Mouse (Mus musculus): ENCODE data around the gene Bckdha. TPM values are rescaled to one million over a fixed set of nuclear protein-coding genes. Genes with fewer than 3 reads are reported as not detected.
A peak's percentile ranks its signal among the peaks of the same experiment; 100 is the strongest.

Gene Bckdha
- total and polyA plus RNA-seq, 3 experiments: 27.0 to 33.1 TPM; not detected in 1

- H3K4me1 ChIP-seq (ENCODE audit: control insufficient read depth in 1 of 2, insufficient read depth in 2 of 2, low read length in 2 of 2): peaks cover 7 to 43% of the 10 kb centered on the region in 2 experiments
- peak; percentile 56 for DNase-seq (ENCODE audit: low read depth, low spot score)
- peak overlapping the region; percentile 80 to 97 for H3K4me3 ChIP-seq (ENCODE audit: control insufficient read depth in 1 of 2, insufficient read depth in 1 of 2, low read depth in 2 of 2, low read length in 2 of 2)
- no peak for TF ChIP-seq MYB (IDR thresholded peaks at IDR 0.05; ENCODE audit: low read depth, low read length)
- peak in 1 of 2 experiments; percentile 36; a peak in 1 of 4 replicates for TF ChIP-seq POLR2A (IDR thresholded peaks at IDR 0.05; ENCODE audit: control insufficient read depth in 1 of 2, insufficient read depth in 1 of 2, low read depth in 1 of 2, low read length in 2 of 2, poor library complexity in 1 of 2)
- TF ChIP-seq CTCF (IDR thresholded peaks at IDR 0.05 in 2 of 3, conservative IDR thresholded peaks at IDR 0.05 in 1 of 3; ENCODE audit: control insufficient read depth in 1 of 3, insufficient read depth in 1 of 3, low read depth in 2 of 3, low read length in 3 of 3, poor library complexity in 1 of 3, severe bottlenecking in 1 of 3): peak in 1 of 3 experiments; percentile 66; a peak in 3 of 6 replicates
- no peak for TF ChIP-seq TAL1 (IDR thresholded peaks at IDR 0.05; ENCODE audit: low read length)
- no peak for TF ChIP-seq ZKSCAN1 (IDR thresholded peaks at IDR 0.05; ENCODE audit: low read depth, low read length)
- TF ChIP-seq UBTF (IDR thresholded peaks at IDR 0.05; ENCODE audit: borderline replicate concordance, insufficient read depth, low read depth, low read length): 0 out of 2 replicates have a peak, but pooled peaks have one; percentile 46
- no peak for TF ChIP-seq ELF1 (IDR thresholded peaks at IDR 0.05; ENCODE audit: low read depth, low read length)
- peak overlapping the region; percentile 98 for H3K27ac ChIP-seq (ENCODE audit: control insufficient read depth, low read depth, low read length)
- H3K79me2 ChIP-seq (ENCODE audit: control insufficient read depth, insufficient read depth, low read length, poor library complexity): peaks cover 76% of the 10 kb centered on the region
- no peaks in the 10 kb centered on the region for H3K27me3 ChIP-seq (ENCODE audit: control insufficient read depth in 1 of 2, insufficient read depth in 2 of 2, low read length in 2 of 2)
- H3K9ac ChIP-seq (ENCODE audit: control insufficient read depth, low read depth, low read length, poor library complexity, severe bottlenecking): peak overlapping the region; percentile 99
- H3K9me3 ChIP-seq (replicated peaks; ENCODE audit: insufficient read depth, low read length): no peaks in the 10 kb centered on the region
- peaks cover 4 to 43% of the 10 kb centered on the region in 2 experiments for H3K36me3 ChIP-seq (ENCODE audit: control insufficient read depth in 1 of 2, insufficient read depth in 2 of 2, low read length in 2 of 2)
Measured at GRCm38 (mm10) chr7:25687811-25688401, 29.1 kb upstream of the Bckdha start.

DNA sequence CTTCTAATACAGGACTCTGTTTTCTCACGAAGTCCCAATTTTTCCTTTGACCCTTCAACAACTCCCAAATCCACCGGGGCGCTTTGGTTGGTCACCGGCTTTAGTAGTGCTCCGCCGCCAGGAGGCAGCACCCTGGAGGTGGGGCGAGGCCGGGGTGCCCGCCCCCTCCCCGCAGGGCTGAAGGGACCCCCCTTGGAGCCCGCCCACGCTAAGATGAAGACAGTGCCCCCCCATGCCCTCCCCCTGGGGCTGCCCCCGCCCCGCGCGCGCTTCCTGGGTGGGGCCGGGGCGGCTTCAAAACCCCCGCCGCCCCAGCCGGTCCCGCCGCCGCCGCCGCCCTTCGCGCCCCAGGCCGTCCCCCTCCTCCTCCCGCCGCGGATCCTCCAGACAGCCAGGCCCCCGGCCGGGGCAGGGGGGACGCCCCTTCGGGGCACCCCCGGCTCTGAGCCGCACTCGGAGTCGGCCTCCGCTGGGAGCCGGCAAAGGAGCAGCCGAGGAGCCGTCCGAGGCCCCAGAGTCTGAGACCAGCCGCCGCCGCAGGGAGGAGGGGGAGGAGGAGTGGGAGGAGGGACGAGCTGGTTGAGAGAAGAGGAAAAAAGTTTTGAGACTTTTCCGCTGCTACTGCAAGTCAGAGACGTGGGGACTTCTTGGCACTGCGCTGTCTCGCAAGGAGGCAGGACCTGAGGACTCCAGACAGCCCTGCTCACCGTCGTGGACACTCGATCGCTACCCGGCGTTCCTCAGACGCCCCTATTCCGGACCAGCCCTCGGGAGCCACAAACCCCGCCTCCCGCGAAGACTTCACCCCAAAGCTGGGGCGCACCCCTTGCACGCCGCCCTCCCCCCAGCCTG, 28.1 kb upstream of the Bckdha start, which contains the start of gene Tgfb1:
Gene Tgfb1 (plus strand): TSS at position 323 of the 852 bp plus-strand sequence.
- TF ChIP-seq TBP (IDR thresholded peaks at IDR 0.05; ENCODE audit: low read depth, low read length): peak; percentile 78
- TF ChIP-seq SIN3A (IDR thresholded peaks at IDR 0.05; ENCODE audit: low read length): no peak
- TF ChIP-seq POLR2A (IDR thresholded peaks at IDR 0.05; ENCODE audit: control insufficient read depth in 1 of 2, insufficient read depth in 1 of 2, low read depth in 1 of 2, low read length in 2 of 2, poor library complexity in 1 of 2): peak; percentile 63 to 89
- no peak for TF ChIP-seq GATA1 (IDR thresholded peaks at IDR 0.05; ENCODE audit: low read depth, low read length)
- no peak for TF ChIP-seq ETS1 (IDR thresholded peaks at IDR 0.05; ENCODE audit: low read depth, low read length)
- TF ChIP-seq CHD2 (IDR thresholded peaks at IDR 0.05; ENCODE audit: low read length): no peak
- no peak for TF ChIP-seq RAD21 (IDR thresholded peaks at IDR 0.05; ENCODE audit: low read depth, low read length)
- no peak for TF ChIP-seq NELFE (IDR thresholded peaks at IDR 0.05; ENCODE audit: low read depth, low read length)
- peak in 2 of 3 experiments; percentile 38 to 85; a peak in 4 of 6 replicates for TF ChIP-seq CTCF (IDR thresholded peaks at IDR 0.05 in 2 of 3, conservative IDR thresholded peaks at IDR 0.05 in 1 of 3; ENCODE audit: control insufficient read depth in 1 of 3, insufficient read depth in 1 of 3, low read depth in 2 of 3, low read length in 3 of 3, poor library complexity in 1 of 3, severe bottlenecking in 1 of 3)
- no peak for TF ChIP-seq MYB (IDR thresholded peaks at IDR 0.05; ENCODE audit: low read depth, low read length)
- Histone ChIP-seq H3K4me1 (ENCODE audit: control insufficient read depth in 1 of 2, insufficient read depth in 2 of 2, low read length in 2 of 2) (peaks cover 13 to 53% of the 10 kb centered on the region in 2 experiments), H3K79me2 (ENCODE audit: control insufficient read depth, insufficient read depth, low read length, poor library complexity) (peaks cover 78% of the 10 kb centered on the region), H3K36me3 (ENCODE audit: control insufficient read depth in 1 of 2, insufficient read depth in 2 of 2, low read length in 2 of 2) (peaks cover 4 to 49% of the 10 kb centered on the region in 2 experiments), H3K27me3 (ENCODE audit: control insufficient read depth in 1 of 2, insufficient read depth in 2 of 2, low read length in 2 of 2) (no peaks in the 10 kb centered on the region), H3K9me3 (replicated peaks; ENCODE audit: insufficient read depth, low read length) (no peaks in the 10 kb centered on the region), H3K9ac (ENCODE audit: control insufficient read depth, low read depth, low read length, poor library complexity, severe bottlenecking) (peak within 1 kb of the TSS; percentile 99), H3K27ac (ENCODE audit: control insufficient read depth, low read depth, low read length) (peak within 1 kb of the TSS; percentile 98), H3K4me3 (ENCODE audit: control insufficient read depth in 1 of 2, insufficient read depth in 1 of 2, low read depth in 2 of 2, low read length in 2 of 2) (peak within 1 kb of the TSS; percentile 80 to 97)
- peak; percentile 93 for DNase-seq (ENCODE audit: low read depth, low spot score)

All from MEL (cell line).